In the genomic region with DNA sequence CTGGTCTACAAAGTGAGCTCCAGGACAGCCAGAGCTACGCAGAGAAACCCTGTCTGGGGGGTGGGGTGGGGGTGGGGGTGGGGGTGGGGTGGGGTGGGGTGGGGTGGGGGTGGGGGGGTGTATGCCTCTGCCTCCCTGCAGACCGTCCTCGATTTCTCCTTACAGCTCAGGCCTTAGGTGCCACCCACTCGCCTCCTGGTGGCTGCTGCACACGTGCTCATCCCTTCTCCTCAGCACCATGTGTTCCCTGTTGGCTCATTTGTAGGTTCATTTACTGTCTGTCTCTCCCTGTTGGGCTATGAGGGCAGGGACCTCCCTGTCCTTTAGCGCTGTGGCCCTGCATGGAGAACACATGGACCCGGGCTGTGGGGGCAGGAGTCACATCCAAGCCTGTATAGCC, we compare ENCODE assay signal across 18 mouse cellular contexts. TPM values are rescaled to one million over a fixed set of nuclear protein-coding genes. Genes with fewer than 3 reads are reported as not detected.
DNase-seq lines count a peak whose midpoint lies in the region; ATAC-seq and TF ChIP-seq lines count a peak whose summit lies in the region.
"Had no signal": no experiment of that assay in that cellular context is flagged by ENCODE, and none has a peak within 500 bp of the region (broad histone marks: within the 10 kb centered on the region; RNA-seq: fewer than 3 reads in every experiment).

No protein-coding gene starts in this region.

- DNase-seq in forebrain, embryonic 10.5 days (ENCODE audit: extremely low spot score, low spot score), result no peak
- peak; percentile 44 for DNase-seq in lung, postnatal 0 days (ENCODE audit: low spot score)
- no peak for DNase-seq in lung, postnatal 4 days
- peak; percentile 41 for DNase-seq in testis, postnatal 10 days (ENCODE audit: low spot score)
- DNase-seq in hindbrain, embryonic 14.5 days (ENCODE audit: low spot score), result no peak
- DNase-seq in gastrocnemius, adult 8-10 months (ENCODE audit: low spot score in 2 of 2), result no peak
- DNase-seq: adrenal gland, postnatal 10 days; cerebellum, postnatal 25 days; heart, adult 2 months; heart, postnatal 10 days; retina, postnatal 1 day; thymus, adult 18-20 months had no signal

- TF ChIP-seq CTCF in lung, postnatal 0 days (IDR thresholded peaks at IDR 0.05), result peak; percentile 50

- no peak overlapping the region for H3K9ac ChIP-seq in forebrain, embryonic 15.5 days (replicated peaks)
- H3K9ac ChIP-seq in lung, postnatal 0 days (replicated peaks; ENCODE audit: low read depth), result no peak overlapping the region
- H3K9ac ChIP-seq in intestine, embryonic 16.5 days (ENCODE audit: low read depth, low read length), result peak overlapping the region; percentile 48; the same call in 1 of the 2 replicates
- H3K9ac ChIP-seq in hindbrain, embryonic 14.5 days, result no peak overlapping the region
- H3K9ac ChIP-seq: forebrain, embryonic 12.5 days; hindbrain, embryonic 15.5 days; neural tube, embryonic 15.5 days had no signal

- ATAC-seq in forebrain, embryonic 15.5 days (replicated peaks), result no peak
- no peak for ATAC-seq in lung, postnatal 0 days
- no peak for ATAC-seq in intestine, embryonic 16.5 days
- ATAC-seq in hindbrain, embryonic 14.5 days (ENCODE audit: low FRiP score), result no peak

- H3K9me3 ChIP-seq in forebrain, embryonic 10.5 days, result peaks cover 3% of the 10 kb centered on the region; the same call in 1 of the 2 replicates
- no peaks in the 10 kb centered on the region for H3K9me3 ChIP-seq in forebrain, embryonic 15.5 days
- H3K9me3 ChIP-seq in lung, postnatal 0 days (ENCODE audit: low read length), result no peaks in the 10 kb centered on the region
- peaks cover 1% of the 10 kb centered on the region; the same call in 1 of the 2 replicates for H3K9me3 ChIP-seq in intestine, embryonic 16.5 days (ENCODE audit: control insufficient read depth, low read length)
- no peaks in the 10 kb centered on the region for H3K9me3 ChIP-seq in hindbrain, embryonic 14.5 days (ENCODE audit: control insufficient read depth, low read length)
- H3K9me3 ChIP-seq: G1E; hindbrain, embryonic 15.5 days; neural tube, embryonic 15.5 days had no signal

- H3K27me3 ChIP-seq in forebrain, embryonic 10.5 days (ENCODE audit: poor library complexity, severe bottlenecking), result peaks cover 51% of the 10 kb centered on the region
- H3K27me3 ChIP-seq in forebrain, embryonic 15.5 days, result no peaks in the 10 kb centered on the region
- no peaks in the 10 kb centered on the region for H3K27me3 ChIP-seq in lung, postnatal 0 days (replicated peaks; ENCODE audit: insufficient read depth, low read length)
- H3K27me3 ChIP-seq in intestine, embryonic 16.5 days (replicated peaks; ENCODE audit: control insufficient read depth, insufficient read depth, low read length), result no peaks in the 10 kb centered on the region
- no peaks in the 10 kb centered on the region for H3K27me3 ChIP-seq in hindbrain, embryonic 14.5 days (ENCODE audit: control insufficient read depth, insufficient read depth, low read length)

- H3K27ac ChIP-seq in forebrain, embryonic 10.5 days, result 0 out of 2 replicates have a peak overlapping the region, but pooled peaks have one; percentile 30
- no peak overlapping the region for H3K27ac ChIP-seq in forebrain, embryonic 15.5 days (replicated peaks)
- H3K27ac ChIP-seq in lung, postnatal 0 days (ENCODE audit: low read length), result peak overlapping the region; percentile 81
- H3K27ac ChIP-seq in intestine, embryonic 16.5 days (ENCODE audit: low read length), result no peak overlapping the region; the same call in 1 of the 2 replicates
- H3K27ac ChIP-seq in hindbrain, embryonic 14.5 days, result no peak overlapping the region
- H3K27ac ChIP-seq: forebrain, embryonic 12.5 days; heart, adult 2 months; hindbrain, embryonic 15.5 days; neural tube, embryonic 15.5 days had no signal

- H3K36me3 ChIP-seq in forebrain, embryonic 10.5 days (replicated peaks), result no peaks in the 10 kb centered on the region
- H3K36me3 ChIP-seq in forebrain, embryonic 15.5 days, result no peaks in the 10 kb centered on the region
- no peaks in the 10 kb centered on the region; the same call in 1 of the 2 replicates for H3K36me3 ChIP-seq in lung, postnatal 0 days (ENCODE audit: insufficient read depth, low read length)
- H3K36me3 ChIP-seq in intestine, embryonic 16.5 days (ENCODE audit: control insufficient read depth, insufficient read depth, low read length), result no peaks in the 10 kb centered on the region
- H3K36me3 ChIP-seq in hindbrain, embryonic 14.5 days (replicated peaks; ENCODE audit: control insufficient read depth, insufficient read depth), result no peaks in the 10 kb centered on the region
- H3K36me3 ChIP-seq: forebrain, embryonic 12.5 days; G1E; hindbrain, embryonic 15.5 days; neural tube, embryonic 15.5 days had no signal

- no peak overlapping the region for H3K4me3 ChIP-seq in forebrain, embryonic 10.5 days
- H3K4me3 ChIP-seq in forebrain, embryonic 15.5 days, result no peak overlapping the region
- H3K4me3 ChIP-seq in lung, postnatal 0 days (ENCODE audit: low read depth, low read length), result no peak overlapping the region
- H3K4me3 ChIP-seq in intestine, embryonic 16.5 days (ENCODE audit: low read length), result no peak overlapping the region
- H3K4me3 ChIP-seq in hindbrain, embryonic 14.5 days (replicated peaks; ENCODE audit: low read length), result no peak overlapping the region
- H3K4me3 ChIP-seq: forebrain, embryonic 12.5 days; heart, adult 2 months; hindbrain, embryonic 15.5 days; neural tube, embryonic 15.5 days had no signal

- peaks cover 41% of the 10 kb centered on the region for H3K4me1 ChIP-seq in forebrain, embryonic 10.5 days
- H3K4me1 ChIP-seq in forebrain, embryonic 15.5 days, result peaks cover 13% of the 10 kb centered on the region
- peaks cover 3% of the 10 kb centered on the region; the same call in 1 of the 2 replicates for H3K4me1 ChIP-seq in lung, postnatal 0 days (ENCODE audit: insufficient read depth, low read depth, low read length)
- H3K4me1 ChIP-seq in intestine, embryonic 16.5 days (ENCODE audit: control insufficient read depth, insufficient read depth, low read length), result peaks cover 23% of the 10 kb centered on the region
- H3K4me1 ChIP-seq in hindbrain, embryonic 14.5 days (replicated peaks; ENCODE audit: control insufficient read depth, insufficient read depth, low read length), result peaks cover 11% of the 10 kb centered on the region; the same call in 1 of the 2 replicates

- TF ChIP-seq EP300 in lung, postnatal 0 days (IDR thresholded peaks at IDR 0.05), result no peak

- no peak overlapping the region for H3K4me2 ChIP-seq in forebrain, embryonic 15.5 days (replicated peaks)
- no peak overlapping the region for H3K4me2 ChIP-seq in lung, postnatal 0 days (replicated peaks; ENCODE audit: low read depth, low read length)
- H3K4me2 ChIP-seq in intestine, embryonic 16.5 days (ENCODE audit: low read depth, low read length), result no peak overlapping the region
- no peak overlapping the region for H3K4me2 ChIP-seq in hindbrain, embryonic 14.5 days (replicated peaks)
- H3K4me2 ChIP-seq: forebrain, embryonic 12.5 days; hindbrain, embryonic 15.5 days; neural tube, embryonic 15.5 days had no signal

- 87% methylated on average over 5 of the region's 7 CpGs for WGBS in forebrain, embryonic 10.5 days
- WGBS in forebrain, embryonic 15.5 days, result 83% methylated on average over 7 of the region's 7 CpGs
- 67% methylated on average over 6 of the region's 7 CpGs for WGBS in lung, postnatal 0 days
- WGBS in intestine, embryonic 16.5 days, result 70% methylated on average over 7 of the region's 7 CpGs
- 85% methylated on average over 7 of the region's 7 CpGs for WGBS in hindbrain, embryonic 14.5 days

RNA-seq across cellular contexts. Expression of gene Epha2, which starts 29.8 kb away (rescaled TPM):
- 3.3 and 3.7 TPM in 2 replicates for polyA plus RNA-seq in forebrain, embryonic 10.5 days (2016; fragmentation: Nextera tagmentation; extraction: Ambion mirVana)
- polyA plus RNA-seq in forebrain, embryonic 15.5 days (2015; fragmentation: Nextera tagmentation; extraction: Ambion mirVana), result 1.0 and 1.1 TPM in 2 replicates
- 9.7 and 10.3 TPM in 2 replicates for polyA plus RNA-seq in lung, postnatal 0 days (2015; fragmentation: Nextera tagmentation; extraction: Ambion mirVana)
- polyA plus RNA-seq in intestine, embryonic 16.5 days (2015; fragmentation: Nextera tagmentation; extraction: Ambion mirVana), result 7.6 and 8.5 TPM in 2 replicates
- 0.64 and 0.95 TPM in 2 replicates for polyA plus RNA-seq in hindbrain, embryonic 14.5 days (2014; fragmentation: Nextera tagmentation; extraction: Ambion mirVana)
- total RNA-seq in gastrocnemius, adult 8-10 months (2022), result 1 to 10 TPM in 3 of 4 experiments, under 1 TPM in 1; 0.85 to 2.0 (median 1.8) TPM
- total RNA-seq: G1E had no signal
- polyA plus RNA-seq: G1E had no signal

RNA-seq across cellular contexts. Expression of gene Arhgef19, which starts 31.9 kb away (rescaled TPM):
- 1.3 and 2.2 TPM in 2 replicates for polyA plus RNA-seq in forebrain, embryonic 10.5 days (2016; fragmentation: Nextera tagmentation; extraction: Ambion mirVana)
- polyA plus RNA-seq in forebrain, embryonic 15.5 days (2015; fragmentation: Nextera tagmentation; extraction: Ambion mirVana), result 1.3 TPM in 2 replicates
- 2.9 and 3.8 TPM in 2 replicates for polyA plus RNA-seq in lung, postnatal 0 days (2015; fragmentation: Nextera tagmentation; extraction: Ambion mirVana)
- 15.0 and 15.1 TPM in 2 replicates for polyA plus RNA-seq in intestine, embryonic 16.5 days (2015; fragmentation: Nextera tagmentation; extraction: Ambion mirVana)
- polyA plus RNA-seq in hindbrain, embryonic 14.5 days (2014; fragmentation: Nextera tagmentation; extraction: Ambion mirVana), result 0.78 and 1.1 TPM in 2 replicates
- 1 to 10 TPM in 1 of 4 experiments, under 1 TPM in 3; 0.10 to 1.1 (median 0.22) TPM for total RNA-seq in gastrocnemius, adult 8-10 months (2022)
- total RNA-seq: G1E had no signal
- polyA plus RNA-seq: G1E had no signal

RNA-seq across cellular contexts. Expression of gene Rsg1, which starts 57.5 kb away (rescaled TPM):
- polyA plus RNA-seq in forebrain, embryonic 10.5 days (2016; fragmentation: Nextera tagmentation; extraction: Ambion mirVana), result 7.3 and 7.8 TPM in 2 replicates
- polyA plus RNA-seq in forebrain, embryonic 15.5 days (2015; fragmentation: Nextera tagmentation; extraction: Ambion mirVana), result 8.4 and 10.9 TPM in 2 replicates
- 2.0 and 2.4 TPM in 2 replicates for polyA plus RNA-seq in lung, postnatal 0 days (2015; fragmentation: Nextera tagmentation; extraction: Ambion mirVana)
- 4.2 and 5.1 TPM in 2 replicates for polyA plus RNA-seq in intestine, embryonic 16.5 days (2015; fragmentation: Nextera tagmentation; extraction: Ambion mirVana)
- polyA plus RNA-seq in hindbrain, embryonic 14.5 days (2014; fragmentation: Nextera tagmentation; extraction: Ambion mirVana), result 6.0 and 7.6 TPM in 2 replicates
- total RNA-seq in gastrocnemius, adult 8-10 months (2022), result 1 to 10 TPM in 1 of 4 experiments, not detected in 3; 1.4 TPM

Comparison
In these comparisons a context has a peak if more than half of its experiments do, and no peak if none do; other contexts are left out.
1. DNase-seq: peak in lung, postnatal 0 days (single experiment) and testis, postnatal 10 days (single experiment); none in forebrain, embryonic 10.5 days (single experiment), lung, postnatal 4 days (0 of 2), hindbrain, embryonic 14.5 days (single experiment) and gastrocnemius, adult 8-10 months (0 of 2).
2. H3K27ac ChIP-seq: peak in forebrain, embryonic 10.5 days (single experiment) and lung, postnatal 0 days (single experiment); none in forebrain, embryonic 15.5 days (single experiment), intestine, embryonic 16.5 days (single experiment) and hindbrain, embryonic 14.5 days (single experiment).